Comparison of ENCODE assay signal across 28 mouse cellular contexts in genomic region chr15:89020492-89020891, GRCm38 (mm10). TPM values are rescaled to one million over a fixed set of nuclear protein-coding genes. Genes with fewer than 3 reads are reported as not detected.
"Had no signal": no experiment of that assay in that cellular context is flagged by ENCODE, and none has a peak within 500 bp of the region (broad histone marks: within the 10 kb centered on the region; RNA-seq: fewer than 3 reads in every experiment).

No protein-coding gene starts in this region.

- H3K36me3 ChIP-seq: limb, embryonic 12.5 days; limb, embryonic 15.5 days; midbrain, embryonic 12.5 days had no signal

- H3K4me1 ChIP-seq: limb, embryonic 12.5 days; limb, embryonic 15.5 days had no signal

- H3K4me3 ChIP-seq: limb, embryonic 12.5 days; limb, embryonic 15.5 days; midbrain, embryonic 12.5 days had no signal

- H3K27ac ChIP-seq: limb, embryonic 12.5 days; limb, embryonic 15.5 days; liver, embryonic 14.5 days; macrophage; midbrain, embryonic 12.5 days; stomach, postnatal 0 days had no signal

- DNase-seq: kidney, postnatal 14 days; kidney, postnatal 4 days; left cerebral cortex, postnatal 4 days; liver, postnatal 0 days; lung, embryonic 14.5 days; right cerebral cortex, postnatal 14 days; right cerebral cortex, postnatal 4 days; thymus, adult 2 months; thymus, postnatal 14 days; thymus, postnatal 4 days had no signal

- ATAC-seq: liver, postnatal 0 days; lung, postnatal 0 days; midbrain, embryonic 16.5 days had no signal

- H3K4me2 ChIP-seq: limb, embryonic 12.5 days; limb, embryonic 15.5 days; liver, embryonic 11.5 days; lung, embryonic 14.5 days; midbrain, embryonic 12.5 days had no signal

- H3K9ac ChIP-seq: limb, embryonic 12.5 days; limb, embryonic 15.5 days; liver, embryonic 14.5 days; liver, postnatal 0 days; lung, embryonic 14.5 days; midbrain, embryonic 12.5 days had no signal

- H3K27me3 ChIP-seq: limb, embryonic 12.5 days; limb, embryonic 15.5 days; midbrain, embryonic 12.5 days had no signal

- H3K9me3 ChIP-seq: limb, embryonic 12.5 days; limb, embryonic 15.5 days; midbrain, embryonic 12.5 days had no signal

RNA-seq across cellular contexts. Expression of gene Mov10l1, which starts 37.8 kb away (rescaled TPM):
- total RNA-seq: layer of hippocampus, adult 18-20 months; layer of hippocampus, postnatal 14 days; left cerebral cortex, adult 8-10 months; left cerebral cortex, postnatal 14 days; megakaryocyte, adult 5-6 weeks; monocyte, adult 5-6 weeks had no signal
- polyA plus RNA-seq: limb, embryonic 12.5 days; liver, embryonic 14.5 days; liver, postnatal 0 days; lung, embryonic 14.5 days; macrophage; midbrain, embryonic 12.5 days; midbrain, embryonic 16.5 days; neural tube, embryonic 11.5 days; neural tube, embryonic 14.5 days; stomach, embryonic 14.5 days; stomach, postnatal 0 days had no signal

RNA-seq across cellular contexts. Expression of gene Panx2, which starts 39.0 kb away (rescaled TPM):
- total RNA-seq: megakaryocyte, adult 5-6 weeks; monocyte, adult 5-6 weeks had no signal
- polyA plus RNA-seq: liver, postnatal 0 days; macrophage had no signal

RNA-seq across cellular contexts. Expression of gene Mlc1, which starts 41.7 kb away (rescaled TPM):
- total RNA-seq: megakaryocyte, adult 5-6 weeks; monocyte, adult 5-6 weeks had no signal
- polyA plus RNA-seq: limb, embryonic 12.5 days; liver, embryonic 11.5 days; liver, embryonic 14.5 days; liver, postnatal 0 days; lung, embryonic 14.5 days; macrophage; stomach, embryonic 14.5 days; stomach, postnatal 0 days had no signal
